Mouse (Mus musculus) large intestine, adult 2 months (tissue): Measurements from ENCODE around the gene Plcd1. TPM values are rescaled to one million over a fixed set of nuclear protein-coding genes. Genes with fewer than 3 reads are reported as not detected.
A peak's percentile ranks its signal among the peaks of the same experiment; 100 is the strongest.

Experiments used
- DNase-seq: peaks from one replicate; pipeline ENCODE4 v3.0.0-alpha.2; 2012; ENCODE audit warnings: low read depth, low spot score
- WGBS: fragments of 180-500 bp; shearing (Covaris S2); methylation state at CpG from one replicate; pipeline ENCODE4 v1.1.7; 2018; 5-methylcytosine and 5-hydroxymethylcytosine counted together
- polyA plus RNA-seq: library from polyadenylated mRNA; depleted of rRNA; stranded (reverse); fragments of >200 nt; gene quantifications from 2 replicates; pipeline ENCODE4 v1.2.3, GENCODE M21; 2012

Gene Plcd1
- polyA plus RNA-seq, 1 experiment = 50.9 TPM

GRCm38 (mm10) chr9:119063036-119063644, 30.2 kb downstream of the Plcd1 start:
- 48% methylated on average over 19 of the region's 19 CpGs for WGBS
- no peak for DNase-seq

- 87% methylated on average over 10 of the region's 10 CpGs for WGBS
- no peak for DNase-seq
These were observed 32.6 kb downstream of the Plcd1 start for GRCm38 (mm10) chr9:119060701-119061100.

- no peak for DNase-seq
- WGBS = 91% methylated on average over 7 of the region's 7 CpGs
These were observed 35.1 kb downstream of the Plcd1 start for GRCm38 (mm10) chr9:119058245-119058644.

GRCm38 (mm10) chr9:119055336-119055735, 38.0 kb downstream of the Plcd1 start:
- WGBS = 77% methylated on average over 4 of the region's 4 CpGs
- DNase-seq = no peak

GRCm38 (mm10) chr9:119053964-119054576, 39.2 kb downstream of the Plcd1 start:
- DNase-seq = no peak
- 54% methylated on average over 9 of the region's 9 CpGs for WGBS

- DNase-seq = peak; percentile 46
- 17% methylated on average over 22 of the region's 22 CpGs for WGBS
These were observed 41.0 kb downstream of the Plcd1 start, which contains the start of gene Vill for GRCm38 (mm10) chr9:119052154-119052944. TSS of gene Vill (plus strand) at chr9:119052778.

- DNase-seq = no peak
- WGBS = 48% methylated on average over 2 of the region's 2 CpGs
These were observed 42.1 kb downstream of the Plcd1 start for GRCm38 (mm10) chr9:119051158-119051557.

GRCm38 (mm10) chr9:119048182-119048903, 45.0 kb downstream of the Plcd1 start:
- no peak for DNase-seq
- 57% methylated on average over 11 of the region's 11 CpGs for WGBS

GRCm38 (mm10) chr9:119040101-119040775, 53.1 kb downstream of the Plcd1 start:
- DNase-seq = no peak
- 80% methylated on average over 15 of the region's 15 CpGs for WGBS

GRCm38 (mm10) chr9:119038574-119038973, 54.7 kb downstream of the Plcd1 start:
- DNase-seq = no peak

GRCm38 (mm10) chr9:119037076-119037730, 56.1 kb downstream of the Plcd1 start:
- 72% methylated on average over 15 of the region's 15 CpGs for WGBS
- DNase-seq = no peak

More at GRCm38 (mm10) chr9:119038574-119038973, 54.7 kb downstream of the Plcd1 start:
- 88% methylated on average over 3 of the region's 3 CpGs for WGBS

GRCm38 (mm10) chr9:119035836-119036235, 57.5 kb downstream of the Plcd1 start:
- WGBS = 67% methylated on average over 7 of the region's 7 CpGs
- DNase-seq = no peak

GRCm38 (mm10) chr9:119034676-119035665, 58.3 kb downstream of the Plcd1 start:
- WGBS = 92% methylated on average over 29 of the region's 29 CpGs
- DNase-seq = no peak

GRCm38 (mm10) chr9:119034069-119034468, 59.2 kb downstream of the Plcd1 start:
- WGBS = 92% methylated on average over 8 of the region's 8 CpGs
- no peak for DNase-seq

- no peak for DNase-seq
- 89% methylated on average over 19 of the region's 19 CpGs for WGBS
These were observed 60.0 kb downstream of the Plcd1 start for GRCm38 (mm10) chr9:119033111-119033921.

- WGBS = 85% methylated on average over 9 of the region's 9 CpGs
These were observed 60.8 kb downstream of the Plcd1 start for GRCm38 (mm10) chr9:119032538-119032937.

GRCm38 (mm10) chr9:119031772-119032171, 61.5 kb downstream of the Plcd1 start:
- DNase-seq = no peak
- WGBS = 67% methylated on average over 14 of the region's 14 CpGs

More at GRCm38 (mm10) chr9:119032538-119032937, 60.8 kb downstream of the Plcd1 start:
- no peak for DNase-seq
